Mouse (Mus musculus): ENCODE data around the gene Dmpk.
A peak's percentile ranks its signal among the peaks of the same experiment; 100 is the strongest.

Gene Dmpk

DNA sequence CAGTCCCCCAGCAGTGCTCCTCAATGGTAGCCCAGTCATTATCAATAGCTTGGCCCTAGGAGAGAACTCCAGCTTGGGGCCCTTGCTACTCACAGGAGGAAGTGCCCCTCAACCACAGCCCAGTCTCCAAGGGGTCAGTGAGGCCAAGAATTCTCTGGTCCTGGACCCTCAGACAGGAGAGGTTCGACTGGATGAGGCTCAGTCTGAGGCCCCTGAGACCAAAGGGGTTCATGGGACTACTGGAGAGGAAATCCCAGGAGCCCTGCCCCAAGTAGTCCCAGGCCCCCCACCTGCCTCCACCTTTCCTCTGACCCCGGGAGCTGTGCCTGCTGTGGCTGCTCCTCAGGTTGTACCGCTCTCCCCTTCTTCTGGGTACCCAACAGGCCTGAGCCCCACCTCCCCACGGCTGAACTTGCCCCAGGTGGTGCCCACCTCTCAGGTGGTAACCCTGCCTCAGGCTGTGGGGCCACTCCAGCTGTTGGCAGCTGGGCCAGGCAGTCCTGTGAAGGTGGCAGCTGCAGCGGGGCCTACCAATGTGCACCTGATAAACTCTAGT, 12.8 kb downstream of the Dmpk start:
- DNase-seq (ENCODE audit: low spot score): no peak

DNA sequence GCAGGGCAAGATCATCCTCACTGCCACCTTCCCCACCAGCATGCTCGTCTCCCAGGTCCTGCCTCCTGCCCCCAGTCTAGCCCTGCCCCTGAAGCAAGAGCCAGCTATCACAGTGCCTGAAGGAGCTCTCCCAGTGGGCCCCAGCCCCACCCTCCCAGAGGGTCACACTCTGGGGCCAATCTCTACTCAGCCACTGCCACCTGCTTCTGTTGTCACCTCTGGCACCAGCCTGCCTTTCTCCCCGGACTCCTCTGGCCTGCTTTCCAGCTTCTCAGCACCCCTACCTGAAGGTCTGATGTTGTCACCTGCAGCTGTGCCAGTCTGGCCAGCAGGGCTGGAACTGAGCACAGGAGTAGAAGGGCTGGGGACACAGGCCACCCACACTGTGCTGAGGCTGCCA, 13.6 kb downstream of the Dmpk start:
- DNase-seq (ENCODE audit: low spot score): no peak

DNA sequence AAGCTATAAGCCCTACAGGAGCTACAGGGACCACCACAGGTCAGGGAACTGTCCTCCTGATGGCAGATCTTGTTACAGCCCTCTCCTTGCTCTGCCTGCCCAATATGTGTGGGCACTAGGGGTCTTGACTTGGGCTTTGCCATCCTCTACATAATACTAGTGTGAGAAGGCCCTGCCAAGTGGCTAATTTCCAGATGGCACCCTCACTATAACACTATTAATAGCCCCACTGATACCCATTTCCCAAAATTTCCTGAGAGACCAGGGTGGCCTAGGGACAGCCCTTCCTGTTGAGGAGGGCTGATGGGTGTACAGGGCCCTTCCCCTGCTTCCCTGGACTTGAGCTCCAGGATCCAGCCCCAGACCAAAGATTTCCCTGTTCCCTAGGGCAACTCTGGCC, 14.2 kb downstream of the Dmpk start:
- no peak for DNase-seq (ENCODE audit: low spot score)

DNA sequence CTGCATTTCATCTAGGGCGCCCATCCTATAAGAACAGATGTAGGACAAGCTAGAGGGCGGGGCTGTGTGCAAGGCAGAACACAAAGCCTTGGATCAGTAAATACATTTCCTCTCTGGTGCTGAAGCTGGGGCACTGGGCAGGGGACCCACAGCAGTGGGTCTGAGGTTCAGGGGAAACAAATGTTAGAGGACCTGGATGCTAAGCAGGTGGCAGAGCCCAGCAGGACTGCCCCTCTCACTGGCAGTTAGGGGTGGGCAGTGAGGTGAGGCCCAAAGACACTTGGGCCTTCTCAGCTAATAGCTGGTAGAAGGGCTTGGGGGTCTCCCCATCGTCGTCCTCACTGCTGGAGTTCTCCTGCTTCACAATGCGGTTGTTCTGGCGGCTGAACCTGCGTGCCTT, 15.2 kb downstream of the Dmpk start:
- no peak for DNase-seq (ENCODE audit: low spot score)

DNA sequence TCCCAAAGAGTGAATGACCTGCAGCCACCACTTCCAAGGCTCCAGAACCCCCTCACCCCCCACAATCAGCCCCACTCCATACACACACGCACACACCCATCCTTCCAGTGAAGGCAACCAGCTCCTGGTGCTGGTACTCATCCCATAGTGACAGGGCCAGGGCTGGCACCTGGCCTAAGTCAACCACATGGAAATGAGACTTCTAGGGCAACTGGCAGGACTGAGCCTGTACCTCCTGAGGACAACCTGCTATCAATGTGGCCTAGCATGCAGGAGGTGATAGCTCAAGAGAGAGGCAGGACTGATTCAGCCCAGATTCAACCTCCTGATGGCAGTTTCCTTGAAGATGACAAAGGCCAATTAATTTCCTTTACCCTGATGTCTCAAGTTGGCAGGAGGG, 16.6 kb downstream of the Dmpk start:
- DNase-seq (ENCODE audit: low spot score): no peak

DNA sequence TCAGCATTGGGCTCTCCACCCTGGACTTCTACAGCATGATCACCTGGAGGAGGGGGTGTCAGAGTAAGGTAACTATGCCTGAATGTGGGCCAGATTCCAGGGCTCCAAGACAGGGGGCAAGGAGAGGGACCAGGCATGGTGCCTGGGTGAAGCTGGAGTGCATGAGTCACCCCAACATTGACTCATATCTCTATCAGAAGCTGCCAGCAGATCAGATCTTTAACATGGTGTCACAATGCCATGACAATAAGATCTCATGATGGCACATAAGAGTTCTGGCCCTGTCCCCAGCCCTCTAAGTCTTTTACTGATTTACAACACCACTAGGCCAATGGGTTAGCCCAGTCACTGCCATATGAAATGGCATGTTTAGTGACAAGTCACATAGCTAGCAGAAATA, 20.1 kb downstream of the Dmpk start:
- no peak for DNase-seq (ENCODE audit: low spot score)

DNA sequence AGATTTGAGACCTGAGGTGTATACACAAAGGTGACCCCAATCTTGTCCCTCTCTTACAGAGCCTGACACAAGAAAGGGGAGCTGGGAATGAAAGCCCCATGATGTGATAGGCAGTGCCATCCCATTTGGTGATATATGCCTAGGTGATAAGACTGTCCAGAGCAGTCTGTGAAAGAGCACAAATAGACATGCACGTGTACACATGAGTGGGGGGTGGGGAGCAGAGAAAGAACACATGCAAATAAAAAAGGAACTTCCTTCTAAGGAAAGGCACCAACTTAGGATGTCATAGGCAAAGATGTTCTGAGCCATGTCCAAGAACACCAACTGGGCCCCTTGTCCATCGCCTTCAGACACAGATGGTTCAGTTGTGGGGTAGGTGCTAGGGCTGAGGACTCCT, 20.8 kb downstream of the Dmpk start:
- DNase-seq (ENCODE audit: low spot score): no peak

DNA sequence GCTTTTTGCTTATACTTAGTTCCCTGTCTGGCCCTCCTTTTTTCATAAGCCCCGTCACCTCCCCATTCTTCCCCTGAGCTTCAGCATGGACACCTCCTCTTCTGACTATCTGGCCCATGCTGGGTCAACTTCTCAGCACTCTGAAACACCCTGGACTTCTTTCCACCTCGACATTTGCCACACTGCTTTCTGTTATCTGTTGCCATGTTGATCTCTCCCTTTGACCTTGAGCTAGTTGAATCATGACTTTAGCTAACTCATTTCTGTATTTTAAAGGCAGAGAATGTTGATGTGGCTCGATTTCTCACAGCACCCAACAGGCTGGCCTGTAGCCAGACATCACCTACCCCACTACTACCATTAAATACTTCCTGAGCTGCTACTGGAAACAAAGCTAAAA, 23.8 kb downstream of the Dmpk start:
- DNase-seq (ENCODE audit: low spot score): no peak

DNA sequence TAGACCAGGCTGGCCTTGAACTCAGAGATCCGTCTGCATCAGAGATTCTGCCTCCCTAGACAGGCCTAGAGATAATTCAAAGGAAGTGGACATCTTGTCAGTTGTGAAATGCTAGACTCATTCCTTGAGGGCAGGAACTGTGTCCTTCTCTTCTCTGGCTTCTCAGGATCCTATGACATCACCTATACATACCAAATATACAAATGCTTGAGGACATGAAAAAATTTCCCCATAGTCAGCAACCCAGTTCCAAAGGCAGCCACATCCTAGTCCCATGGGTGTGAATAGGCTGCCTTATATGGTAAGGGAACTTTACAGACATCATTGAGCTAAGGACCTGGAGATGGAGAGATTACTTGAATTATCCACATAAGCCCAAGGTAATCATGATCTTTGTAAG, 25.9 kb downstream of the Dmpk start:
- no peak for DNase-seq (ENCODE audit: low spot score)

DNA sequence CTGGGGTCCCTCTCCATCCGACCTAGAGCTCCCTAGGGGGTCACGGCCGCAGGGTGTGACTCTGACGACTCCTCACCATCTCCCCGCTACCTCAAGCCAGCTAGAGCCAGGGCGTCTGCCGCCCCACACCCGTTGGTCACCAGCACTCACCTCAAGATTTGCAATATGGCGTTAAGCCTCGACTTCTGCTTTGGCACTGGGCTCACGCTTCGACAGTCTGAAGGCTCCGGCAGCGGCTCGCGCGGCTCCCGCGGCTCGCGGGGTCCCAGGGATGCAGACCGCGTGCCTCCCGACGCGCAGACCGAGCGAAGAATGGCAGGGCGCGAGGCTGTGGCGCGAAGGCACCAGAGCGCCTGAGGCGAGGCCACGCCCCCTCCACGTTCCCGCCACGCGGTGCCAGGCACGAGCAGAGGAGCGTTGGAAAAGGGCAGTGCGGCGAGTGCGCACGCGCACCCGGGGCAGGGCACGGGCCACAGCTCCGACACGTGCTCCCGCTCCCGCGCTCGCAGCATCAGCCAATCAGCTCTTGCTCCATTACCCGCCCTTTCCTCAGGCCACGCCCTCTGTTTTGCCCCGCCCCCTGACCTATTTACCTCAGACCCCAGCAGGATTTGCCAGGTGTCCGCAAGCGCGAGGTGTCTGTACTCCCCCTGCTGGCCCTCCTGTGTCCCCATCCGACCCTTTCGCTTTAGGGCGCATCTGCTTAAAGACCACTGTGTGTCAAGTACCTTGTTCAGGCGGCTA, 34.6 kb downstream of the Dmpk start, which contains the start of gene Gm4969:
TSS of gene Gm4969 (minus strand) at position 341 of the 744 bp plus-strand sequence.
- no peak for DNase-seq (ENCODE audit: low spot score)

DNA sequence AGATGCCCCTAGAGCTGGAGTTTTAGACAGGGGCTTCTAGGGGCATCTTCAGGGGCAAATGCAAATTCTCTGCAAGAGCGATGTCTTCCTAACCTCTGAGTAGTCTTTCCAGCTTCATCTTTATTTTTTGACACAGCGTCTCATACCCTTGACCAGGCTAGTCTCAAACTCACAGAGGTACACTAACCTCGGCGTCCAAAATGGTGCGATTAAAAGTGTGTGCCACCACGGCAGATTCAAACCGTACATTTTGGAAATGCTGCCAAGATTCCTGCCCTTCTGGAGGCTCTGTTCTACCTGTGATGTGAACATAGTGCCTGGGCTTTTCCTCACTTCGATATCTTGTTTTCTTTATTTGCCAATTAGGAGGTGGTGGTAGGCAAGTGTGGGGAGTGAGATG, 35.4 kb downstream of the Dmpk start:
- no peak for DNase-seq (ENCODE audit: low spot score)

DNA sequence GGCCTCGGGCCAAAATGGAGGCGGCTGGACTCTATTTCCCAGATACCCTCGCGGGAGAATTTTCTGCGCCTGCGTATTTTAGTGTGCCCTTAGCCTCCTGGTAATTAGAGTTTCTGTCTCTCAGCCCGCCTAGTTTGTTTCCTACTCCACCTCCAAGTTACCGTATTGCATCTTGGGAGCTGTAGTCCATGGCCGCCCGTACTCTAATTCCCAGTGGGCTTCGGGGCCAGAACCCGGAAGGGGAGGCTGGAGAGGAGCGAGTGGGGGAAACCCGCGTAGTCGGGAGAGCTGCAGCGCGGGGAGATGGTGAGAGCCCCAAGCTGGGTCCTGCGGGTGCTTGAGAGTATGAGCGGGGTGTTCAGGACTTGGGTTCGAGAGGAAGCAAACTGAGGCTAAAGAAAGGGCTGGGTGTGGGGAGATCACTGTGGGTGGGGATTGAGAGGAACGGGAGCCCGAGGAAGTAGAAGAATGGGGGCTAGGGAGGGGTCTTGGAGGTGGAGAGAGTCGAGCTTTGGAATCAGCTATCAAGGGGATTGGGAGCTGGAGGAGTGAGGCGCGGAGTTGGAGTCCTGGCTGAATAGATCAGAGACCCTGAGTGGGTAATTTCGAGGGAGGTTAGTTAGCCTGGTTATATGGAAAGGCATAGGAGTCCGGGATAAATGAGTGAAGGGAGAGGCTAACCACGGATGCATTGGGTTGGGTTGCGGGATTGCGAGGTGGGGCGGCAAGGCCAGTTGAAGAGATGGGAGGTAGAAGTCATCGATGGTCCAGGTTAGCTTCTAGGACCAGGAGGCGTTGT, 36.2 kb downstream of the Dmpk start, which contains the start of gene Fbxo46:
TSS of gene Fbxo46 (plus strand) at position 229 of the 799 bp plus-strand sequence.
- peak; percentile 85 for DNase-seq (ENCODE audit: low spot score)

DNA sequence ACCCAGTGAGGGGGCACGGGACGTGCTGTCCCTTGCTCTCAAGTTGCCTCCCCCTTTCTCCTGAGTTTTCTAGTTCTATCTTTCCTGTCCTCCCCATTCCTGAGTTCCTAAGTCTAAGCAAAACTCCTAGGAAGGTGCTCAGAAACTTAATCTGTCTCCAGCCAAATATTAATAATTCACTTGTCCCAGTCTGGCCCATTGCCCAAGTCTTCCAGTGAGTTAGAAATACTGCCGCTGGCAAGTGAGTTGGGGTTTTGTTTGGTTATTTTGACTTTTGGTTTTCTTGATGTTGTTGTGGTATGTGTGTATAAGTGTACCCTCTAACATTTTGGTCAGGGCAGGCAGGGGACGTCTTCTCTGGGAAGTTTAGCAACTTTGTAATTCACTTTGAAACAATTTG, 38.0 kb downstream of the Dmpk start:
- DNase-seq (ENCODE audit: low spot score): no peak

DNA sequence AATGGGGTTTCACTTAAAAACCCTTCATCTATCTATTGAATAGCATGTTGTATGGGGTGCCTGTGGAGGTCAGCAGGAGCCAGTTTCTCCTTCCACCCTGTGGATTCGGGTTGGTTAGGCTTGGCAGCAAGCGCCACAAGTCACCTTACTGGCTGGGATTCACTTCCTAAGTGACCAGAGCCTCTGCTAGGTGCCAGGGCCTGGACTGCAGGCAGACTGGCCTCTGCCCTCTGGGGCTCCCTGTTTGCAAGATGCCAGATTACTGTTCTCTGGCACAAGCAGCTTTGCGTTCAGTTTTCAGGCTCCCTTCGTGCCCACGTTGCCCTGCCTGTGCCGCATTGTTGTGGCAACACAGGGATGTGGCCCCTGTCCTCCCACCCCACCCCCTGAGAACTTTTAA, 41.1 kb downstream of the Dmpk start:
- DNase-seq (ENCODE audit: low spot score): no peak

DNA sequence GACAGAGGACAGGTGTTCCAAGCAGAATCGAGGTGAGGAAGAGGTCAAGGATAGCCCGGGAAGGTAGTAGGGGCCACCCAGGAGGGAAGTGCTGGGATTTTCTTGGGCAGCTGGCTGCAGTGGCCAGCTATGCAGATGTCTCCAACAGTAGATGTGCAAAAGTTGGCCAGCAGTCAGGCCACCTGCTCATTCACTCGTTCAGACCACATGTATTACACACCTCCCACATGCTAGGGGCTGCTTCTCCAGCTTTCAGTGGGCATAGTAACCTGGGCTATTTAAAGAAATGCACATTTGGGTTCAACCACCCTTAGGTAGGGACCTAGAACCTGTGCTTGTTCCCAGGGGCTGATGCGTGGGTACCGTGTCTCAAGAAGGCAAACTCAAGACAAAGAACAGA, 44.1 kb downstream of the Dmpk start:
- no peak for DNase-seq (ENCODE audit: low spot score)

DNA sequence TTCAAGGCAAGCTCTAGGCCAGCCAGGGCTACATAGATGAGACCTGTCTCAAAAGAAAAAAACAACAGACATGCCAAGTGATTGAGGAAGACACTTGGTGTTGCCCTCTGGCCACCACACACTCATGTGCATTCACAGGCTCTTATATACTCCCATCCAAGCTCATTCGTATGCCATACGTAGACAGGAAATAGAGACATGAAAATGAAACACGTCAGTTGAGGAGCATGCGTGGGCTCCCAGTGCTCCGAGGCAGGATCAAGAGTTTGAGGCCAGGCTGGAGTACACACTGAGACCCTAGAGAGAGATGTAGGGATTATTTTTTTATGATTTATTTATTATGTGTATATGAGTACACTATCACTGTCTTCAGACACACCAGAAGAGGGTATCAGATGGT, 45.7 kb downstream of the Dmpk start:
- DNase-seq (ENCODE audit: low spot score): no peak

DNA sequence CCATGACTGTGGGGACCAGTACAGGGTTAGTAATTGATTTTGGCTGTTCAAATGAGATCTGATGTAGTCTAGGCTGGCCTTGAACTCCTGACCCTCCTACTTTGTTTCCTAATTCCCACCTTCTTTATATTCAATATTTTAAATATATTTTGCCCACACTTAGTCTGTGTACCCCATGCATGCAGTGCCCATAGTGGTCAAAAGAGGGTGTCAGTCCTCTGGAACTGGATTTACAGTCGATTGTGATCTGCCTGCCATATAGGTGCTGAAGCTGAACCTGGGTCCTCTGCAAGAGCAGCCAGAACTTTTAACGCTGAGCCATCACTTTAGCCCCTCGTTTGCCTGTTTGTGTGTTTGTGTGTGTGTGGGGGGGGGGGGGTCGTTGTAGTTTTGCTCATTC, 47.0 kb downstream of the Dmpk start:
- no peak for DNase-seq (ENCODE audit: low spot score)

DNA sequence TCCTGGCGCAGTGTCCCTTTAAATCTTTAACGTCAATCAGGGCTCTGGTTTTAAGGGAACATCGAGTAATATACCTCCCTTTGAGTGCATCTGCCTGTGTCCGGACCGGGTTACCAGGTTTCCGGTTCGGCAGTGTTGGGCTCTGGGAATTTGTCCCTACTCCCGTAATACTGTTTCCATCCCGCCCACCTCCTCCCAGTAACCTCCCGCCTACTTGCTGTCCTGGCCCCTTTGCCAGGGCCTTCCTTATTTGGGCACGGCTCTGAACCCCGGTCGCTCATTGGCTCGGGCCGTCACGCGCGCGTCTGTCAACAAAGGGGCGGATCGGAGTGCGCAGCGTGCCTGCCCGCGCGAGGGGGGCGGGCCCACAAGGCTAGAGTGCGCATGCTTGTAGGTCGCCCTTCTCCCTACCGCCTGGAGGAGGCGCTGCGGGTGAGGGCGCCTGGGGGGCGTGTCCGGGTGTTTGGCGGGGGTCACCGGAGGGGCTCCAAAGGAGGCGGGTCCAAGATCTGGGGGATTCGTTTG, 47.7 kb downstream of the Dmpk start:
- peak; percentile 82 for DNase-seq (ENCODE audit: low spot score)

DNA sequence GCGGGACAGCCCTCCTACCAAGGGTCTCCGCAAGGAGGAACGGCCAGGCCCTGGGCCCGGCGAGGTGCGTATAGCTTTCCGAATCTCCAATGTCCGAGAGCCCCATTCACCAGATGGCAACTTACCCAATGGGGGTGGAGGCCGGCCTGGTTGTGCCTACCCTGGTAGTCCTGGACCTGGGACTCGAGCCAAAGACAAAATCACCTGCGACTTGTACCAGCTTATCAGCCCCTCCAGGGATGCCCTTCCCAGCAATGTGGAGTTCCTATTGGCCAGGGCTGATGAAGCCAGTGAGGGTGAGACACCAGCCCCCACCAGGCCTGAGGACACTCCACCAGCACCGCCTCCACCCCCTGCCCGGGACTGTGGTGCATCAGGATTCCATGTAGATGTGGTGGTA, 52.5 kb downstream of the Dmpk start:
- DNase-seq (ENCODE audit: low spot score): no peak

DNA sequence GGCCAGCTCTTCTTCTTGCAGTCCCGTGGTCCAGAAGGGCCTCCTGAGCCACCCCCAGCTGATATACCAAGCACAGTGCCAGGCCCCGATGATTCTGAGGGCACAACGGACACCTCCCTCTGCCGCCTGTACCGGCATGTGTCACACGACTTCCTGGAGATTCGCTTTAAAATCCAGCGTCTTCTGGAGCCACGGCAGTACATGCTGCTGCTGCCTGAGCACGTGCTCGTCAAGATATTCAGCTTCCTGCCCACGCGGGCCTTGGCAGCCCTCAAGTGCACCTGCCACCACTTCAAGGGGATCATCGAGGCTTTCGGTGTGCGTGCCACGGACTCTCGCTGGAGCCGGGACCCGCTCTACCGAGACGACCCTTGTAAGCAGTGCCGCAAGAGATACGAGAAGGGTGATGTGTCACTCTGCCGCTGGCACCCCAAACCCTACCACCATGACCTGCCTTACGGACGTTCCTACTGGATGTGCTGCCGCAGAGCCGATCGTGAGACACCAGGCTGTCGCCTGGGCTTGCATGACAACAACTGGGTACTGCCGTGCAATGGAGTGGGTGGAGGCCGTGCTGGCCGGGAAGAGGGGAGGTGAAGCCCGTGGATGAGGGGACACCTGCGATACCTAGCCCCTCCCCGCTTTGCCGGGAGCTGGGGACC, 53.2 kb downstream of the Dmpk start:
- no peak for DNase-seq (ENCODE audit: low spot score)

DNA sequence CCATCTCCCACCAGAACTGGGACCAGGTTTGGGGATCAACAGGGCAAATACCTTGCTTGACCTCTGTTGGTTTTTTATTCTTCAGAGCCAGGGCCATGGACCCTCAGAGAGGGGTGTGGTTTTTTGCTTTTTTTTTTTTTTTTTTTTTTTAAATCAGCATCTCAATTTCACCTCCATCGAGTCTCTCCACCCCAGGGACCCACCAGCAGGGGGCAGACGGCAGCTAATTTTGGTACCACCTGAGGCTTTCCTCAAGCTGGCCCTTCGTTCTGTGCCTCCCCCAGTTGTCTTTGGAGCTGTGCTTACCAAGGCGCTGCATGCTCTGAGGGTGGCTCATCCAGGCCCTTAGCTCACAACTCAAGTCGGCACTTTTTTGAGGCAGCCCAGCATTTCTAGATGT, 53.7 kb downstream of the Dmpk start:
- DNase-seq (ENCODE audit: low spot score): no peak

Measured in spleen, adult 12 weeks (tissue).